Mouse (Mus musculus) left cerebral cortex, adult 2 months (tissue): ENCODE measurements around the gene Tdrd5. TPM values are rescaled to one million over a fixed set of nuclear protein-coding genes. Genes with fewer than 3 reads are reported as not detected.
"Not testable (repeated sequence)": the region's sequence is repeated elsewhere in the genome, so short reads cannot be mapped to it uniquely, and the experiment has no call there.

Experiments
- DNase-seq, 2 experiments: peaks; one replicate each; pipeline ENCODE4 v3.0.0; 2021 to 2022; ENCODE audit warnings: low spot score in 2 of 2, mixed read lengths in 1 of 2; ENCODE audit errors: extremely low spot score in 1 of 2
- H3K27ac ChIP-seq: fragments of 200-600 bp; 2 replicates; pipeline ENCODE4 v1.8.1; 2022
- H3K4me3 ChIP-seq: fragments of 200-600 bp; 2 replicates; pipeline ENCODE4 v1.8.1; 2022
- CTCF ChIP-seq: fragments of 200-600 bp; IDR thresholded peaks from 2 replicates; pipeline ENCODE4 v1.8.1; 2022; ENCODE audit warnings: antibody characterized with exemption, mild to moderate bottlenecking, moderate library complexity
- intact Hi-C: fragments of 180-260 bp; cut with DNase I; formaldehyde crosslinking; loops from one replicate; pipeline ENCODE4 v1.15.1; 2025
- total RNA-seq, 2 experiments: library from RNA; stranded (reverse); gene quantifications; 2 replicates each; pipeline ENCODE4 v1.2.3; 2021

The Tdrd5 gene
- total RNA-seq, 2 experiments from 2014 or later = 2.7 to 2.9 TPM

GRCm38 (mm10) chr1:156285541-156285896 is 17.9 kb downstream of the Tdrd5 start:
- no peak for DNase-seq
- TF ChIP-seq CTCF = no peak
- intact Hi-C loops = no loop called here
- peak overlapping the region; percentile 15; the same call in 1 of the 2 replicates for H3K27ac ChIP-seq
- H3K4me3 ChIP-seq = no peak overlapping the region

DNA sequence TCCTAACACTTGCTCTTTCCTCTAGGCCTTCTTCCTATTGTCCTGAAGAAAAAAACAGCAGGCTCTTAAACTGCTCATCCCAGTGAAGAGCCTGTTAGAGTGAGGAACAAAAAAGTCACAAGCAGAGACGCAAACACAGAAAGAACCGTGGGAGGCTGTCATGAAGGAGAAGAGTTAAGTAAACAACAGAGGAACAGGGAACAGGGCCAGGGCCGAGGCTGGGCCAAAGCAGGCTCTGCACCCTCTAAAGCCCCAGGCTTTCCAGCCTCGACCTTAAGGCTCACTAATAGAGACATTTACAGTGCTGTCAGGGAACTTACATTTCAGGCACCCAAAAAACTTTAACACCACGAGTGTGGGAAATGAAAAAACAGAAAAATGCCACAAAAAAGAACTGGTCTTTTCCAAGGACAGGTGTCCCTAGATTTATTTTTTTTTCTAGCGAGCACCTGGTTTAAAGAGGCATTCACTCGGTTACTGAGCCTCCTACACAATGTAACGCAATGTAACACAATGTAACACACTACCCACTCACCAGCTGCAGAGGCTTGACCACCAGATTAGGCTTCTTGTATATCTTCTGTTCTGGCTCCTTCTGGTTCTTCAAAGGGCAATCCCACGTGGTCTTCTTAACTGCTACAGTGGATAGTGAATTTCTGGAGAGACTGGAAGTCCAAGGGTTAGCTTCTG is 18.5 kb downstream of the Tdrd5 start:
- Histone ChIP-seq H3K4me3 (no peak overlapping the region), H3K27ac (no peak overlapping the region; the same call in 1 of the 2 replicates)
- intact Hi-C loops = no loop called here
- peak in 1 of 2 experiments; percentile 31 for DNase-seq
- TF ChIP-seq CTCF = no peak

- H3K4me3 ChIP-seq = no peak overlapping the region
- H3K27ac ChIP-seq = no peak overlapping the region
- DNase-seq = no peak
- intact Hi-C loops = no loop called here
- TF ChIP-seq CTCF = no peak
These were observed 19.3 kb downstream of the Tdrd5 start for GRCm38 (mm10) chr1:156284207-156284606.

GRCm38 (mm10) chr1:156280131-156280530 is 23.3 kb downstream of the Tdrd5 start:
- no peak for DNase-seq
- intact Hi-C loops = no loop called here
- no peak overlapping the region for H3K27ac ChIP-seq
- no peak overlapping the region for H3K4me3 ChIP-seq
- no peak for TF ChIP-seq CTCF

GRCm38 (mm10) chr1:156273647-156274046 is 29.8 kb downstream of the Tdrd5 start:
- H3K4me3 ChIP-seq = no peak overlapping the region
- no peak for DNase-seq
- no peak overlapping the region for H3K27ac ChIP-seq
- intact Hi-C loops = no loop called here
- TF ChIP-seq CTCF = no peak

- TF ChIP-seq CTCF = no peak
- no peak overlapping the region for H3K27ac ChIP-seq
- intact Hi-C loops = no loop called here
These were observed 31.8 kb downstream of the Tdrd5 start for GRCm38 (mm10) chr1:156271654-156272053.

GRCm38 (mm10) chr1:156270471-156270870 is 33.0 kb downstream of the Tdrd5 start:
- H3K4me3 ChIP-seq = no peak overlapping the region
- intact Hi-C loops = no loop called here

More at GRCm38 (mm10) chr1:156271654-156272053, 31.8 kb downstream of the Tdrd5 start:
- no peak for DNase-seq
- no peak overlapping the region for H3K4me3 ChIP-seq

GRCm38 (mm10) chr1:156268546-156268945 is 34.9 kb downstream of the Tdrd5 start:
- H3K27ac ChIP-seq, intact Hi-C loops, DNase-seq, H3K4me3 ChIP-seq: not testable (repeated sequence)

More at GRCm38 (mm10) chr1:156270471-156270870, 33.0 kb downstream of the Tdrd5 start:
- no peak overlapping the region for H3K27ac ChIP-seq
- TF ChIP-seq CTCF = no peak
- DNase-seq = no peak

DNA sequence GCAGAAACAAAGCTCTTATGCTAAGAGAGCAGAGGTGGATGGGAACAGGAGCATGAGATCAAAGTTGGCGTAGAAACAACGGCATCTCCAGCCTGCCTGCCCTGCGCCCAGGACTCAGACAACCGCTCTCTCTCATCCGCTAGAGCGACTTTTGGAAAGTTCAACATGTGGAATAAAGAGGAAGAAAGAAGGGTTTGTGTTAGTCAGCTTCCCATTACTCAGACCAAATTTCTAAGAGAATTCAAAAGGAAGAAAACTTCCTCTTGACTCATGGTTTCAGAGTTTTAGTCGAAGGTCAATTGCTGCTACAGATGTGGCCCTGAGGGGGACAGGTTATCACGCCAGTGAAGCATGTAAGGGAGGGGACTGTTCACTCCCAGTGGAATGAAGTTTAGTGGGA is 39.5 kb downstream of the Tdrd5 start:
- DNase-seq = no peak
- TF ChIP-seq CTCF = no peak
- intact Hi-C loops = loop anchor here (2.0 kb wide), 1 partner anchor 277 kb away; no protein-coding TSS in a partner anchor
- H3K27ac ChIP-seq = no peak overlapping the region
- H3K4me3 ChIP-seq = no peak overlapping the region

GRCm38 (mm10) chr1:156263352-156263751 is 40.1 kb downstream of the Tdrd5 start:
- H3K27ac ChIP-seq = no peak overlapping the region
- intact Hi-C loops = loop anchor here (2.0 kb wide), 1 partner anchor 277 kb away; no protein-coding TSS in a partner anchor
- H3K4me3 ChIP-seq = no peak overlapping the region
- DNase-seq = peak; percentile 41 to 74
- peak; percentile 97 for TF ChIP-seq CTCF

DNA sequence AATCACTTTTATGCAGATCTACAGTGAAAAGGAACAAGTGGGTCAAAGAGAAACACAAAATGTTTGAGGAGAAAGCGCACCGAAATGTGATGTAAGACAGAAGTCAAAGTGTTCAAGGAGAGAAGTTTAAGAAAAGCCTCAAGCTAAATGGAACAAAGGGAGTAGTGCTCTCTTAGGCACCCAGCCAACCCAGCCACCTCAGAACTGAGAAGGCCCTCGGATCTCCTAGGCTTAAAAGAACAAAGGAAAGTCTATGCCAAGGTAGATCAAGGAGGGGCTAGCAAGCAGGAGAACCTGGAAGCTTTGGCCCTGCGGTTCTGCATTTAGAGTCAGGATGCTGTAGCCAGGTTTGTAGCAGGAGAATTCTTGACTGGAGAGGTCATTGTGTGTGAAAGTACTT is 48.6 kb downstream of the Tdrd5 start:
- Histone ChIP-seq H3K27ac (no peak overlapping the region), H3K4me3 (no peak overlapping the region)
- TF ChIP-seq CTCF = no peak
- DNase-seq = no peak
- intact Hi-C loops = no loop called here

- DNase-seq, H3K27ac ChIP-seq, H3K4me3 ChIP-seq, intact Hi-C loops: not testable (repeated sequence)
These were observed 52.4 kb downstream of the Tdrd5 start for GRCm38 (mm10) chr1:156251096-156251495.

GRCm38 (mm10) chr1:156247893-156248292 is 55.6 kb downstream of the Tdrd5 start:
- TF ChIP-seq CTCF = no peak
- intact Hi-C loops = no loop called here
- DNase-seq = no peak
- no peak overlapping the region for H3K4me3 ChIP-seq
- no peak overlapping the region for H3K27ac ChIP-seq
